Mouse (Mus musculus): Measurements from ENCODE around the gene Abca1. TPM values are rescaled to one million over a fixed set of nuclear protein-coding genes. Genes with fewer than 3 reads are reported as not detected.
A peak's percentile ranks its signal among the peaks of the same experiment; 100 is the strongest.

Gene Abca1
- polyA plus RNA-seq, 1 experiment from 2014 or later: 6.1 TPM

- no peaks in the 10 kb centered on the region for H3K9me3 ChIP-seq (replicated peaks)
- 90% methylated on average over 4 of the region's 4 CpGs for WGBS
- no peak overlapping the region for H3K27ac ChIP-seq
- ATAC-seq: no peak
- no peaks in the 10 kb centered on the region for H3K4me1 ChIP-seq
- no peak overlapping the region for H3K9ac ChIP-seq
- no peak overlapping the region for H3K4me3 ChIP-seq
- H3K4me2 ChIP-seq: no peak overlapping the region
- peaks cover 44% of the 10 kb centered on the region for H3K36me3 ChIP-seq (ENCODE audit: poor library complexity, severe bottlenecking)
- H3K27me3 ChIP-seq: no peaks in the 10 kb centered on the region
These were observed 82.8 kb downstream of the Abca1 start for GRCm38 (mm10) chr4:53076788-53077350.

GRCm38 (mm10) chr4:53073025-53073424, 86.7 kb downstream of the Abca1 start:
- Histone ChIP-seq H3K4me2 (no peak overlapping the region), H3K4me3 (no peak overlapping the region), H3K27me3 (no peaks in the 10 kb centered on the region), H3K36me3 (ENCODE audit: poor library complexity, severe bottlenecking) (peaks cover 46% of the 10 kb centered on the region), H3K9me3 (replicated peaks) (no peaks in the 10 kb centered on the region), H3K4me1 (no peaks in the 10 kb centered on the region), H3K9ac (no peak overlapping the region), H3K27ac (no peak overlapping the region)
- no peak for ATAC-seq
- WGBS: 91% methylated on average over 7 of the region's 7 CpGs

- no peak overlapping the region for H3K9ac ChIP-seq
- no peaks in the 10 kb centered on the region for H3K9me3 ChIP-seq (replicated peaks)
- no peaks in the 10 kb centered on the region for H3K27me3 ChIP-seq
- H3K27ac ChIP-seq: no peak overlapping the region
- H3K4me1 ChIP-seq: no peaks in the 10 kb centered on the region
- no peak overlapping the region for H3K4me2 ChIP-seq
- H3K4me3 ChIP-seq: no peak overlapping the region
- WGBS: 92% methylated on average over 7 of the region's 7 CpGs
- H3K36me3 ChIP-seq (ENCODE audit: poor library complexity, severe bottlenecking): peaks cover 34% of the 10 kb centered on the region
- no peak for ATAC-seq
These were observed 97.2 kb downstream of the Abca1 start for GRCm38 (mm10) chr4:53062301-53063008.

GRCm38 (mm10) chr4:53046238-53047022, 113.3 kb downstream of the Abca1 start:
- H3K4me3 ChIP-seq: no peak overlapping the region
- H3K9ac ChIP-seq: no peak overlapping the region
- H3K9me3 ChIP-seq (replicated peaks): no peaks in the 10 kb centered on the region
- peaks cover 31% of the 10 kb centered on the region for H3K36me3 ChIP-seq (ENCODE audit: poor library complexity, severe bottlenecking)
- no peak overlapping the region for H3K27ac ChIP-seq
- WGBS: 74% methylated on average over 9 of the region's 9 CpGs
- no peak overlapping the region for H3K4me2 ChIP-seq
- no peaks in the 10 kb centered on the region for H3K4me1 ChIP-seq
- ATAC-seq: no peak
- H3K27me3 ChIP-seq: no peaks in the 10 kb centered on the region

GRCm38 (mm10) chr4:53045807-53046206, 113.9 kb downstream of the Abca1 start:
- H3K27me3 ChIP-seq: no peaks in the 10 kb centered on the region
- no peak overlapping the region for H3K4me2 ChIP-seq
- ATAC-seq: no peak
- no peaks in the 10 kb centered on the region for H3K4me1 ChIP-seq
- H3K36me3 ChIP-seq (ENCODE audit: poor library complexity, severe bottlenecking): peaks cover 35% of the 10 kb centered on the region
- no peak overlapping the region for H3K9ac ChIP-seq
- H3K27ac ChIP-seq: no peak overlapping the region
- WGBS: 81% methylated on average over 7 of the region's 7 CpGs
- no peaks in the 10 kb centered on the region for H3K9me3 ChIP-seq (replicated peaks)
- H3K4me3 ChIP-seq: no peak overlapping the region

GRCm38 (mm10) chr4:53043819-53044218, 115.9 kb downstream of the Abca1 start:
- peaks cover 31% of the 10 kb centered on the region for H3K36me3 ChIP-seq (ENCODE audit: poor library complexity, severe bottlenecking)
- H3K27me3 ChIP-seq: no peaks in the 10 kb centered on the region
- no peak overlapping the region for H3K27ac ChIP-seq
- H3K4me2 ChIP-seq: no peak overlapping the region
- no peak overlapping the region for H3K9ac ChIP-seq
- WGBS: 87% methylated on average over 8 of the region's 8 CpGs
- H3K4me3 ChIP-seq: no peak overlapping the region
- peak; percentile 51; the same call in 1 of the 2 replicates for ATAC-seq
- no peaks in the 10 kb centered on the region for H3K9me3 ChIP-seq (replicated peaks)
- no peaks in the 10 kb centered on the region for H3K4me1 ChIP-seq

- Histone ChIP-seq H3K9me3 (replicated peaks) (0 out of 2 replicates have a peak, but pooled peaks cover 6% of the 10 kb centered on the region), H3K27me3 (no peaks in the 10 kb centered on the region), H3K27ac (no peak overlapping the region), H3K4me3 (no peak overlapping the region), H3K36me3 (ENCODE audit: poor library complexity, severe bottlenecking) (0 out of 2 replicates have a peak, but pooled peaks cover 13% of the 10 kb centered on the region), H3K9ac (no peak overlapping the region), H3K4me1 (no peaks in the 10 kb centered on the region), H3K4me2 (no peak overlapping the region)
- no peak for ATAC-seq
- WGBS: 43% methylated on average over 8 of the region's 8 CpGs
These were observed 129.3 kb downstream of the Abca1 start for GRCm38 (mm10) chr4:53030326-53030948.

- Histone ChIP-seq H3K9me3 (replicated peaks) (0 out of 2 replicates have a peak, but pooled peaks cover 6% of the 10 kb centered on the region), H3K9ac (no peak overlapping the region), H3K4me1 (no peaks in the 10 kb centered on the region), H3K4me3 (no peak overlapping the region), H3K27ac (no peak overlapping the region), H3K27me3 (no peaks in the 10 kb centered on the region), H3K36me3 (ENCODE audit: poor library complexity, severe bottlenecking) (peaks cover 16% of the 10 kb centered on the region), H3K4me2 (no peak overlapping the region)
- WGBS: 84% methylated on average over 3 of the region's 3 CpGs
- ATAC-seq: no peak
These were observed 131.9 kb downstream of the Abca1 start for GRCm38 (mm10) chr4:53027811-53028210.

- Histone ChIP-seq H3K36me3 (ENCODE audit: poor library complexity, severe bottlenecking) (peaks cover 40% of the 10 kb centered on the region), H3K4me1 (no peaks in the 10 kb centered on the region), H3K9me3 (replicated peaks) (0 out of 2 replicates have a peak, but pooled peaks cover 6% of the 10 kb centered on the region), H3K4me3 (no peak overlapping the region), H3K27me3 (no peaks in the 10 kb centered on the region), H3K27ac (no peak overlapping the region), H3K4me2 (no peak overlapping the region), H3K9ac (no peak overlapping the region)
- 91% methylated on average over 4 of the region's 4 CpGs for WGBS
- ATAC-seq: no peak
These were observed 135.3 kb downstream of the Abca1 start for GRCm38 (mm10) chr4:53024397-53024796.

GRCm38 (mm10) chr4:53023189-53023925, 136.3 kb downstream of the Abca1 start:
- WGBS: 96% methylated on average over 14 of the region's 14 CpGs
- Histone ChIP-seq H3K4me3 (no peak overlapping the region), H3K9me3 (replicated peaks) (0 out of 2 replicates have a peak, but pooled peaks cover 6% of the 10 kb centered on the region), H3K4me2 (no peak overlapping the region), H3K27ac (no peak overlapping the region), H3K4me1 (no peaks in the 10 kb centered on the region), H3K36me3 (ENCODE audit: poor library complexity, severe bottlenecking) (peaks cover 47% of the 10 kb centered on the region), H3K9ac (0 out of 2 replicates have a peak overlapping the region, but pooled peaks have one; percentile 12), H3K27me3 (no peaks in the 10 kb centered on the region)
- no peak for ATAC-seq

GRCm38 (mm10) chr4:53018392-53018791, 141.3 kb downstream of the Abca1 start:
- no peak overlapping the region for H3K4me2 ChIP-seq
- no peak for ATAC-seq
- no peaks in the 10 kb centered on the region for H3K27me3 ChIP-seq
- no peak overlapping the region for H3K4me3 ChIP-seq
- 94% methylated on average over 1 of the region's 1 CpGs for WGBS
- H3K27ac ChIP-seq: no peak overlapping the region
- H3K9me3 ChIP-seq (replicated peaks): peaks cover 12% of the 10 kb centered on the region
- peaks cover 71% of the 10 kb centered on the region for H3K36me3 ChIP-seq (ENCODE audit: poor library complexity, severe bottlenecking)
- no peak overlapping the region for H3K9ac ChIP-seq
- no peaks in the 10 kb centered on the region for H3K4me1 ChIP-seq

All from forebrain, embryonic 13.5 days (tissue).